Mouse (Mus musculus): ENCODE results near the gene Mef2d.

Mef2d gene

GRCm38 (mm10) chr3:88208226-88208720 is 66.1 kb downstream of the Mef2d start:
- no peak for DNase-seq (ENCODE audit: low spot score in 2 of 2)

- no peak for DNase-seq (ENCODE audit: low spot score in 2 of 2)
Measured at GRCm38 (mm10) chr3:88209306-88209705, 67.1 kb downstream of the Mef2d start.

- DNase-seq (ENCODE audit: low spot score in 2 of 2) = no peak
Measured at GRCm38 (mm10) chr3:88210121-88210520, 67.9 kb downstream of the Mef2d start.

- DNase-seq (ENCODE audit: low spot score in 2 of 2) = no peak
Measured at GRCm38 (mm10) chr3:88210918-88211317, 68.7 kb downstream of the Mef2d start.

- no peak for DNase-seq (ENCODE audit: low spot score in 2 of 2)
Measured at GRCm38 (mm10) chr3:88212356-88212755, 70.2 kb downstream of the Mef2d start.

GRCm38 (mm10) chr3:88213019-88213418 is 70.8 kb downstream of the Mef2d start:
- DNase-seq (ENCODE audit: low spot score in 2 of 2) = no peak

GRCm38 (mm10) chr3:88214197-88214938 is 72.2 kb downstream of the Mef2d start:
- DNase-seq (ENCODE audit: low spot score in 2 of 2) = no peak

- DNase-seq (ENCODE audit: low spot score in 2 of 2) = peak; percentile 12 to 26
Measured at GRCm38 (mm10) chr3:88214971-88215552, 72.9 kb downstream of the Mef2d start.

- DNase-seq (ENCODE audit: low spot score in 2 of 2) = no peak
Measured at GRCm38 (mm10) chr3:88215553-88216004, 73.4 kb downstream of the Mef2d start.

- DNase-seq (ENCODE audit: low spot score in 2 of 2) = no peak
Measured at GRCm38 (mm10) chr3:88216116-88216515, 73.9 kb downstream of the Mef2d start.

- no peak for DNase-seq (ENCODE audit: low spot score in 2 of 2)
Measured at GRCm38 (mm10) chr3:88216534-88217326, 74.6 kb downstream of the Mef2d start.

GRCm38 (mm10) chr3:88217679-88218078 is 75.5 kb downstream of the Mef2d start:
- no peak for DNase-seq (ENCODE audit: low spot score in 2 of 2)

GRCm38 (mm10) chr3:88219940-88220339 is 77.8 kb downstream of the Mef2d start:
- no peak for DNase-seq (ENCODE audit: low spot score in 2 of 2)

GRCm38 (mm10) chr3:88220842-88221241 is 78.7 kb downstream of the Mef2d start:
- peak; percentile 35 to 79 for DNase-seq (ENCODE audit: low spot score in 2 of 2)

Measured in spleen, postnatal 10 days (tissue).